Comparison of ENCODE assay signal across 8 mouse cellular contexts in genomic region chr13:91370886-91371595, GRCm38 (mm10).
DNase-seq lines count a peak whose midpoint lies in the region; ATAC-seq and TF ChIP-seq lines count a peak whose summit lies in the region.

No protein-coding gene starts in this region.

- H3K27me3 ChIP-seq in embryonic facial prominence, embryonic 15.5 days: no peaks in the 10 kb centered on the region
- no peaks in the 10 kb centered on the region for H3K27me3 ChIP-seq in limb, embryonic 14.5 days (ENCODE audit: control insufficient read depth, insufficient read depth, low read length)
- H3K27me3 ChIP-seq in midbrain, postnatal 0 days (ENCODE audit: insufficient read depth, low read length): no peaks in the 10 kb centered on the region

- no peaks in the 10 kb centered on the region for H3K36me3 ChIP-seq in embryonic facial prominence, embryonic 15.5 days
- no peaks in the 10 kb centered on the region for H3K36me3 ChIP-seq in limb, embryonic 14.5 days (ENCODE audit: control insufficient read depth, insufficient read depth, low read length)
- H3K36me3 ChIP-seq in midbrain, postnatal 0 days (ENCODE audit: insufficient read depth, low read length): no peaks in the 10 kb centered on the region

- WGBS in bone marrow, adult 2 months: under 1% methylated on average over 28 of the region's 28 CpGs
- under 1% methylated on average over 28 of the region's 28 CpGs for WGBS in embryonic facial prominence, embryonic 15.5 days
- WGBS in limb, embryonic 14.5 days: under 1% methylated on average over 28 of the region's 28 CpGs
- under 1% methylated on average over 25 of the region's 28 CpGs for WGBS in midbrain, postnatal 0 days

- peak overlapping the region; percentile 72 for H3K4me2 ChIP-seq in embryonic facial prominence, embryonic 15.5 days (replicated peaks)
- H3K4me2 ChIP-seq in limb, embryonic 14.5 days (replicated peaks; ENCODE audit: low read depth, low read length, severe bottlenecking): peak overlapping the region; percentile 61
- H3K4me2 ChIP-seq in midbrain, postnatal 0 days (ENCODE audit: low read depth, low read length, poor library complexity, severe bottlenecking): peak overlapping the region; percentile 69

- no peak for TF ChIP-seq CTCF in bone marrow, adult 2 months (IDR thresholded peaks at IDR 0.05; ENCODE audit: control insufficient read depth, insufficient read depth, low read length)
- no peak; the same call in 1 of the 2 replicates for TF ChIP-seq CTCF in midbrain, postnatal 0 days (IDR thresholded peaks at IDR 0.05)

- peak overlapping the region; percentile 37; the same call in 1 of the 2 replicates for H3K9ac ChIP-seq in embryonic facial prominence, embryonic 15.5 days
- H3K9ac ChIP-seq in limb, embryonic 14.5 days (ENCODE audit: low read depth, low read length, severe bottlenecking): peak overlapping the region; percentile 58
- peak overlapping the region; percentile 61; the same call in 1 of the 2 replicates for H3K9ac ChIP-seq in midbrain, postnatal 0 days (replicated peaks; ENCODE audit: low read length, poor library complexity, severe bottlenecking)

- TF ChIP-seq POLR2A in bone marrow, adult 2 months (IDR thresholded peaks at IDR 0.05; ENCODE audit: borderline replicate concordance, control insufficient read depth, low read depth, low read length): peak; percentile 79; the same call in 1 of the 2 replicates
- TF ChIP-seq POLR2A in limb, embryonic 14.5 days (IDR thresholded peaks at IDR 0.05; ENCODE audit: borderline replicate concordance, extremely low read depth, insufficient read depth, insufficient read length): peak; percentile 61; the same call in 1 of the 2 replicates

- peak; percentile 95 for ATAC-seq in embryonic facial prominence, embryonic 15.5 days (ENCODE audit: insufficient number of reproducible peaks, low FRiP score, low TSS enrichment, low read depth)
- peak; percentile 92 for ATAC-seq in limb, embryonic 14.5 days (ENCODE audit: low FRiP score, low read depth)
- ATAC-seq in midbrain, postnatal 0 days (ENCODE audit: low FRiP score): peak; percentile 94

- peaks cover 6% of the 10 kb centered on the region; the same call in 1 of the 2 replicates for H3K4me1 ChIP-seq in bone marrow, adult 2 months (ENCODE audit: control insufficient read depth, insufficient read depth, low read length)
- peaks cover 60% of the 10 kb centered on the region for H3K4me1 ChIP-seq in embryonic facial prominence, embryonic 15.5 days
- peaks cover 72% of the 10 kb centered on the region for H3K4me1 ChIP-seq in limb, embryonic 14.5 days (ENCODE audit: control insufficient read depth, insufficient read depth, low read length)
- peaks cover 20% of the 10 kb centered on the region for H3K4me1 ChIP-seq in midbrain, postnatal 0 days (ENCODE audit: insufficient read depth, low read length)

- peak; percentile 92 for DNase-seq in 416B (ENCODE audit: low read depth)
- peak; percentile 91 for DNase-seq in heart, adult 8-10 months (ENCODE audit: low spot score)
- peak; percentile 98 for DNase-seq in kidney, adult 9 months
- peak; percentile 99 for DNase-seq in limb, embryonic 14.5 days (ENCODE audit: low spot score)
- DNase-seq in midbrain, postnatal 0 days (ENCODE audit: low spot score): peak; percentile 98
- DNase-seq in spleen, postnatal 14 days (ENCODE audit: low spot score in 2 of 2): peak; percentile 76 to 87

- H3K4me3 ChIP-seq in bone marrow, adult 2 months (replicated peaks; ENCODE audit: control insufficient read depth, low read depth, low read length): peak overlapping the region; percentile 63
- peak overlapping the region; percentile 42 for H3K4me3 ChIP-seq in embryonic facial prominence, embryonic 15.5 days (replicated peaks)
- peak overlapping the region; percentile 31 for H3K4me3 ChIP-seq in limb, embryonic 14.5 days (replicated peaks; ENCODE audit: low read length)
- peak overlapping the region; percentile 35 for H3K4me3 ChIP-seq in midbrain, postnatal 0 days (ENCODE audit: low read depth, low read length)

- H3K9me3 ChIP-seq in embryonic facial prominence, embryonic 15.5 days (replicated peaks): no peaks in the 10 kb centered on the region
- no peaks in the 10 kb centered on the region for H3K9me3 ChIP-seq in limb, embryonic 14.5 days (ENCODE audit: control insufficient read depth, low read length)
- H3K9me3 ChIP-seq in midbrain, postnatal 0 days (ENCODE audit: low read length): no peaks in the 10 kb centered on the region

- peak overlapping the region; percentile 90 for H3K27ac ChIP-seq in bone marrow, adult 2 months (ENCODE audit: control insufficient read depth, insufficient read depth, low read depth, low read length, poor library complexity)
- H3K27ac ChIP-seq in embryonic facial prominence, embryonic 15.5 days (replicated peaks): peak overlapping the region; percentile 100
- H3K27ac ChIP-seq in limb, embryonic 14.5 days (replicated peaks; ENCODE audit: low read depth, low read length): peak overlapping the region; percentile 99
- peak overlapping the region; percentile 88 for H3K27ac ChIP-seq in midbrain, postnatal 0 days (ENCODE audit: low read depth, low read length)

Comparison
In these comparisons a context has a peak if more than half of its experiments do, and no peak if none do; other contexts are left out.
1. Peak in every context shown above with its lines: DNase-seq, ATAC-seq, H3K4me3 ChIP-seq and H3K27ac ChIP-seq.